Mouse (Mus musculus) midbrain, embryonic 14.5 days (tissue): ENCODE data around the gene Akap14. TPM values are rescaled to one million over a fixed set of nuclear protein-coding genes. Genes with fewer than 3 reads are reported as not detected.

Experiments used
- ATAC-seq: fragments of 200-750 bp; cut with Nextera tagmentation; 2 replicates; pipeline ENCODE4 v1.8.0; 2017; ENCODE audit warnings: moderate number of reproducible peaks, moderate library complexity; ENCODE audit not compliant: low FRiP score, low TSS enrichment
- DNase-seq: peaks from one replicate; pipeline ENCODE4 v3.0.0-alpha.2; 2015
- H3K27ac ChIP-seq: fragments of 300-500 bp; sonication (generic); replicated peaks from 2 replicates; pipeline ENCODE4 v1.5.1; 2014; ENCODE audit warnings: mild to moderate bottlenecking, low read depth, low read length, moderate library complexity
- H3K27me3 ChIP-seq: fragments of 300-500 bp; sonication (generic); 2 replicates; pipeline ENCODE4 v1.6.1; 2014; ENCODE audit warnings: low read length, control low read depth, mixed read lengths; ENCODE audit not compliant: control insufficient read depth, insufficient read depth
- H3K36me3 ChIP-seq: fragments of 300-500 bp; sonication (generic); 2 replicates; pipeline ENCODE4 v1.6.1; 2014; ENCODE audit warnings: low read length, control low read depth; ENCODE audit not compliant: control insufficient read depth, insufficient read depth
- H3K4me1 ChIP-seq: fragments of 300-500 bp; sonication (generic); 2 replicates; pipeline ENCODE4 v1.6.1; 2014; ENCODE audit warnings: mild to moderate bottlenecking, antibody characterized with exemption, low read length, control low read depth; ENCODE audit not compliant: control insufficient read depth, insufficient read depth
- H3K4me2 ChIP-seq: fragments of 300-500 bp; sonication (generic); 2 replicates; pipeline ENCODE4 v1.6.1; 2014; ENCODE audit warnings: mild to moderate bottlenecking, low read length, moderate library complexity
- H3K4me3 ChIP-seq: fragments of 300-500 bp; sonication (generic); replicated peaks from 2 replicates; pipeline ENCODE4 v1.5.1; 2014; ENCODE audit warnings: low read depth, low read length
- H3K9ac ChIP-seq: fragments of 300-500 bp; sonication (generic); replicated peaks from 2 replicates; pipeline ENCODE4 v1.6.1; 2014; ENCODE audit warnings: mild to moderate bottlenecking, low read length, moderate library complexity
- H3K9me3 ChIP-seq: fragments of 300-500 bp; sonication (generic); 2 replicates; pipeline ENCODE4 v1.6.1; 2016; ENCODE audit warnings: low read length, control low read depth, mixed read lengths; ENCODE audit not compliant: control insufficient read depth
- WGBS: fragments of 180-500 bp; shearing (Covaris S2); extraction: QIAGEN DNeasy Blood & Tissue Kit; methylation state at CpG from one replicate; pipeline ENCODE4 v1.1.7; 2014; 5-methylcytosine and 5-hydroxymethylcytosine counted together
- polyA plus RNA-seq: library from polyadenylated mRNA; unstranded; fragments of >200 nt; fragmentation: Nextera tagmentation; extraction: Ambion mirVana; gene quantifications from 2 replicates; pipeline ENCODE4 v1.2.1, GENCODE M21; 2014

Gene Akap14
- polyA plus RNA-seq, 1 experiment from 2014 or later, result 0.22 TPM

DNA sequence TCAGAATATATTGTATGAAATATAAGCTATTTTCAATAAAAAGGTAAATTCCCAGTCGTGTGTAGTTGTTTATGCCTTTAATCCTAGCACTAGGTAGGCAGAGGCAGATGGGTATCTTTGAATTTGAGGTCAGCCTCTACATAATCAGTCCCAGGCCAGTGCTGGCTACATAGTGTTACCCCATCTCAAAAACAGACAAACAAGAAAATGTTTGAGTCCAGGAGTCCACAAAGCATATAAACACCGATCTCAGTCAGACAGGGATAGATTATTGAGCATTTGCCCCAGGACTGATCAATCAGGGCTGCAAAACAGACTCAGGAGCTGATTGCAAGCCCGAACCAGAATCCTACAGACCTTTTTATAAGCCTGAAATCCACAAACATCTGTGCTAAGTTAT lies 49.1 kb downstream of the Akap14 start:
- Histone ChIP-seq H3K4me1 (no peaks in the 10 kb centered on the region), H3K36me3 (no peaks in the 10 kb centered on the region), H3K9ac (no peak overlapping the region), H3K9me3 (no peaks in the 10 kb centered on the region), H3K4me2 (no peak overlapping the region), H3K4me3 (no peak overlapping the region), H3K27me3 (no peaks in the 10 kb centered on the region), H3K27ac (no peak overlapping the region)
- WGBS, result 61% methylated on average over 3 of the region's 3 CpGs
- DNase-seq, result no peak
- no peak for ATAC-seq

DNA sequence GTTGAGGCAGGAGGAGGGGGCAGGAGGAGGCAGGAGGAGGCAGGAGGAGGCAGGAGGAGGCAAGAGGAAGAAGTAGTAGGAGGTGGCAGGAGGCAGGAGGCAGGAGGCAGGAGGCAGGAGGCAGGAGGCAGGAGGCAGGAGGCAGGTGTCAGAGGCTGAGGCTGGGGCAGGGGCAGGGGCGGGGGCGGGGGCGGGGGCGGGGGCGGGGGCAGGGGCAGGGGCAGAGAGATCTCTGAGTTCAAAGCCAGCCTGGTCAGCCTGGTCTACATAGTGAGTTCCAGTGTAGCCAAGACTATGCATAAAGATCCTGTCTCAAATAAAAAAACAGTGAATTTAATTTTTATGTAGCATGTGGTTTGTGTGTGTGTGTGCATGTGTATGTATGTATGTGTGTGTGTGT lies 51.6 kb downstream of the Akap14 start:
- Histone ChIP-seq H3K9ac (no peak overlapping the region), H3K4me1 (no peaks in the 10 kb centered on the region), H3K4me3 (no peak overlapping the region), H3K27me3 (no peaks in the 10 kb centered on the region), H3K9me3 (no peaks in the 10 kb centered on the region), H3K36me3 (no peaks in the 10 kb centered on the region), H3K4me2 (no peak overlapping the region), H3K27ac (no peak overlapping the region)
- DNase-seq, result no peak
- WGBS, result 48% methylated on average over 3 of the region's 5 CpGs
- ATAC-seq, result no peak

DNA sequence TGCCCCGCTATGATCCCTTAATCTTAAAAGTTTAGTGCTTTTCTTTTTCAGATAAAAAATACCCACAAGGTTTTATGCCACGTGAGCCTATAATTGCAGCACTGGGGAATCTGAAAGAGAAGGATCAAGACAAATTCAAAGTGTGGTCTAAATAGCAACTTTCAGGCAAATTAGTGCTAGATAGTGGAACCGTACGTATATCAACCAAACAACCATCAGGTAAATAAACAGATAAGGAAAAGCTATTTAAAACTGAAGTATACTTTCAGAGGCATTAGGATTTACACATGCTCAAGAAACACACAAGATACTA lies 57.8 kb downstream of the Akap14 start:
- H3K4me3 ChIP-seq, result no peak overlapping the region
- no peaks in the 10 kb centered on the region for H3K9me3 ChIP-seq
- ATAC-seq (no peak), DNase-seq (no peak)
- 80% methylated on average over 4 of the region's 4 CpGs for WGBS
- H3K27me3 ChIP-seq, result no peaks in the 10 kb centered on the region
- no peaks in the 10 kb centered on the region for H3K4me1 ChIP-seq
- no peaks in the 10 kb centered on the region for H3K36me3 ChIP-seq
- H3K27ac ChIP-seq, result no peak overlapping the region
- H3K4me2 ChIP-seq, result no peak overlapping the region; the same call in 1 of the 2 replicates
- no peak overlapping the region for H3K9ac ChIP-seq

DNA sequence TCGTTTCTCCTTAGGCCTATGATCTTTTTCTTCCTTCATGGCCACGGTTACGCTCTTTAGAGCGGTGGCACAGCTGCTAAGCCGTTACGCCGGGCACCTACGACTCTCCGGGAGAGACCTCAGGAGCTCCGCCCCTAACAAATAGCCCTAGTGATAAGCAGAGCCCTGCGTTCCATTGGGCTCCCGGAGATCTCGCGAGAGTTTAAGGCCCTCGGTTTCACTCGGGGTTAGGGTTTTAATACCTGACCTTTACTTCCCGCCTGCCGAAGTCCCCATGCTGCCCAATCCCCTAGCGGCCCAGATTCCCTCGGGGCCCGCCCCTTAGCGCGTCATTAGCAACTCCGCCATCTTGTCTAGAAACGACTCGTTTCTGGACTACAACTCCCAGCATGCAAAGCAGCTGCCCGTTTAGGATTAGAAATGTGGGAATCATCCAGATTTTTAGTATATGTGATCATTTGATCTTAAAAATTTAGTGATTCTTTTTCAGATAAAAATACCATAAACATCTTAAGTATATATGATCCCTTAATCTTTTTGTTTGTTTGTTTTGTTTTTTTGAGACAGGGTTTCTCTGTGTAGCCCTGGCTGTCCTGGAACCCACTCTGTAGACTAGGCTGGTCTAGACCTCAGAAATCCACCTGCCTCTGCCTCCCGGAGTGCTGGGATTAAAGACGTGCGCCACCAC lies 58.3 kb downstream of the Akap14 start, which contains the start of gene Upf3b:
Gene Upf3b, minus strand, starts transcription at position 130 of the 688 bp plus-strand sequence.
- Histone ChIP-seq H3K36me3 (no peaks in the 10 kb centered on the region), H3K4me2 (peak within 1 kb of the TSS; percentile 59), H3K9me3 (no peaks in the 10 kb centered on the region), H3K27me3 (no peaks in the 10 kb centered on the region), H3K9ac (peak within 1 kb of the TSS; percentile 52), H3K4me1 (no peaks in the 10 kb centered on the region), H3K27ac (peak within 1 kb of the TSS; percentile 85), H3K4me3 (peak within 1 kb of the TSS; percentile 48)
- 22% methylated on average over 30 of the region's 30 CpGs for WGBS
- DNase-seq (peak; percentile 95), ATAC-seq (peak; percentile 94)

DNA sequence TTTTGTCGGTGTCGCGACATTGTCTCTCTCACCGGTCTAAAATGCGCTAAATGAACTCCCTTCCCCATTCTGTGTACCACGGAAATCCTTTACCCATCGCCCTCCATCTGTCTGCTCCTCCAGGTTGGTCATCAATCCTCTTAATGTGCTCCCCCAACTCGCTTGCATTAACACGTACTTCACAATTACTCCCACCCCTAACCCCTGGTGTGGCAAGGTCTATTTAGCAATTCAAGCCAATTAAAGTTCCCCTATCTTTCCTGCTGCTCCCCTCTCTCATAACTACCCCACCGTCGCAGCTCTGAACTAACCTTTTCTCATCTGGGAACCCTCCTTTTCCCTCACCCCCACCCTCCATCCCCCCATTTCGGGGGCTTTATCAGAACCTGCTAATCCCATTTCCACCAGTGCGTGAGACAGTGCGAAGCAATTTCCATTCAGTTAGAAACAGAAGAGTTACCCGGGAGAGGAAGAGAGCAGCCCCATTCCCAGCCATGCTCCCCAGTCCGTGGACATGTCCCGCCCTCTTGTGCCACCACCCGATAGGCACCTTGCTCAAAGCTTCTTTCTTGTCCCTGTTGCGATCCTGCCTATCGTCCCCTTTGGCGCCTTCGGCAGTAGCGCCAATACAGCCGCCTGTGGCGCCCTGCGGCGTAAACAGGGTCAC lies 59.0 kb downstream of the Akap14 start:
- Histone ChIP-seq H3K27ac (peak overlapping the region; percentile 85), H3K9ac (peak overlapping the region; percentile 52), H3K4me2 (peak overlapping the region; percentile 59), H3K4me1 (no peaks in the 10 kb centered on the region), H3K27me3 (no peaks in the 10 kb centered on the region), H3K4me3 (peak overlapping the region; percentile 48), H3K9me3 (no peaks in the 10 kb centered on the region), H3K36me3 (no peaks in the 10 kb centered on the region)
- no peak for DNase-seq
- WGBS, result 17% methylated on average over 27 of the region's 27 CpGs
- ATAC-seq, result peak; percentile 80

DNA sequence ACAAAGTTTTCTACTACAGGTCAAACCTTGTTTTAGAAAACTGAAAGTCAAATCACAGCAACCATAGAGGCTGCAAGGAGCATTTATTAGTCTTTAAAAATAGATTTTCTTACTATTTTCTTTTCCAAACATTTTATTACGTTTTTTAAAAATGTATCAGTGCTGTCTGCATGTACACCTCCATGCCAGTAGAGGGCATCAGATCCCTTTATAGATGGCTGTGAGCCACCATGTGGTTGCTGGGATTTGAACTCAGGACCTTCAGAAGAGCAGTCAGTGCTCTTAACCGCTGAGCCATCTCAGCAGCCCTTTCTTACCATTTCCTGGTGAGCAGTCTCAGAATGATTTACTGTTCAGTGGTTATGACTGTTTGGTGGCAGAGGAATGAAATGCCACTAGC lies 64.8 kb downstream of the Akap14 start:
- H3K9me3 ChIP-seq, result no peaks in the 10 kb centered on the region
- H3K27ac ChIP-seq, result no peak overlapping the region
- ATAC-seq (no peak), DNase-seq (no peak)
- H3K9ac ChIP-seq, result no peak overlapping the region
- no peaks in the 10 kb centered on the region for H3K27me3 ChIP-seq
- 80% methylated on average over 2 of the region's 2 CpGs for WGBS
- H3K4me1 ChIP-seq, result no peaks in the 10 kb centered on the region
- no peak overlapping the region for H3K4me2 ChIP-seq
- 0 out of 2 replicates have a peak, but pooled peaks cover 4% of the 10 kb centered on the region for H3K36me3 ChIP-seq
- no peak overlapping the region for H3K4me3 ChIP-seq

Other genes with a start within 250 kb of the Akap14 start
- gene Sept6, start 177.0 kb downstream of the Akap14 start, polyA plus RNA-seq, result 62.2 and 76.7 TPM in 2 replicates
- gene Sowahd, start 120.0 kb downstream of the Akap14 start, polyA plus RNA-seq, result not detected in 2 replicates
- gene Rpl39, start 83.4 kb downstream of the Akap14 start, polyA plus RNA-seq, result 348 and 369 TPM in 2 replicates
- gene Upf3b, start 58.5 kb downstream of the Akap14 start, polyA plus RNA-seq, result 26.6 and 28.8 TPM in 2 replicates
- 27.1 and 29.4 TPM in 2 replicates for gene Nkap, start 42.0 kb downstream of the Akap14 start, polyA plus RNA-seq
- 577 and 838 TPM in 2 replicates for gene Ndufa1, start 22.3 kb upstream of the Akap14 start, polyA plus RNA-seq
- gene Rnf113a1, start 22.4 kb upstream of the Akap14 start, polyA plus RNA-seq, result 20.5 and 20.8 TPM in 2 replicates
- gene Gm9, start 42.2 kb upstream of the Akap14 start, polyA plus RNA-seq, result not detected in 2 replicates
- not detected in 2 replicates for gene Rhox1, start 53.4 kb upstream of the Akap14 start, polyA plus RNA-seq
- not detected in 2 replicates for gene Rhox2a, start 76.1 kb upstream of the Akap14 start, polyA plus RNA-seq
- gene Rhox3a, start 81.1 kb upstream of the Akap14 start, polyA plus RNA-seq, result not detected in 2 replicates
- gene Rhox4a, start 96.5 kb upstream of the Akap14 start, polyA plus RNA-seq, result not detected in 2 replicates
- not detected in 2 replicates for gene Rhox3a2, start 211.2 kb upstream of the Akap14 start, polyA plus RNA-seq
- gene Rhox4a2, start 222.0 kb upstream of the Akap14 start, polyA plus RNA-seq, result not detected in 2 replicates
- gene Rhox2b, start 243.2 kb upstream of the Akap14 start, polyA plus RNA-seq, result not detected in 2 replicates